Mouse (Mus musculus): Measurements from ENCODE around the gene Bcam.

- TF ChIP-seq CTCF (IDR thresholded peaks at IDR 0.05; ENCODE audit: control insufficient read depth, insufficient read depth, insufficient replicate concordance, low read depth, low read length) (peak; percentile 95), POLR2A (IDR thresholded peaks at IDR 0.05; ENCODE audit: control insufficient read depth, low read depth, low read length) (no peak)
Measured at GRCm38 (mm10) chr7:19796697-19797588, 26.1 kb upstream of the Bcam start, which contains the start of gene Cblc.

Measured in testis, adult 2 months (tissue).